Mouse (Mus musculus) layer of hippocampus, adult 6 months (tissue): ENCODE measurements around the gene Fam221b. TPM values are rescaled to one million over a fixed set of nuclear protein-coding genes. Genes with fewer than 3 reads are reported as not detected.

ENCODE experiments used
- long read RNA-seq, 2 experiments: library from polyadenylated mRNA; unstranded; transcript quantifications; one replicate each; pipeline ENCODE4 v2.0.0; 2019 to 2020
- microRNA-seq: library from miRNA; unstranded; fragments of <30 nt; microRNA quantifications from one replicate; pipeline ENCODE4 v1.2.0, GENCODE M21; 2020
- polyA plus RNA-seq: library from polyadenylated mRNA; unstranded; fragments of <200 nt; fragmentation: Nextera tagmentation; gene quantifications from 2 replicates; pipeline ENCODE4 v1.2.3, GENCODE M21; 2021

Gene Fam221b
- 1.2 TPM in 2 replicates for polyA plus RNA-seq
- long read RNA-seq, experiment 1: 0 reads
- long read RNA-seq, experiment 2, partial matches to known transcripts: 1 of 1 reads
- long read RNA-seq, experiment 2, other reads (novel, unspliced or antisense): 0 of 1 reads

DNA sequence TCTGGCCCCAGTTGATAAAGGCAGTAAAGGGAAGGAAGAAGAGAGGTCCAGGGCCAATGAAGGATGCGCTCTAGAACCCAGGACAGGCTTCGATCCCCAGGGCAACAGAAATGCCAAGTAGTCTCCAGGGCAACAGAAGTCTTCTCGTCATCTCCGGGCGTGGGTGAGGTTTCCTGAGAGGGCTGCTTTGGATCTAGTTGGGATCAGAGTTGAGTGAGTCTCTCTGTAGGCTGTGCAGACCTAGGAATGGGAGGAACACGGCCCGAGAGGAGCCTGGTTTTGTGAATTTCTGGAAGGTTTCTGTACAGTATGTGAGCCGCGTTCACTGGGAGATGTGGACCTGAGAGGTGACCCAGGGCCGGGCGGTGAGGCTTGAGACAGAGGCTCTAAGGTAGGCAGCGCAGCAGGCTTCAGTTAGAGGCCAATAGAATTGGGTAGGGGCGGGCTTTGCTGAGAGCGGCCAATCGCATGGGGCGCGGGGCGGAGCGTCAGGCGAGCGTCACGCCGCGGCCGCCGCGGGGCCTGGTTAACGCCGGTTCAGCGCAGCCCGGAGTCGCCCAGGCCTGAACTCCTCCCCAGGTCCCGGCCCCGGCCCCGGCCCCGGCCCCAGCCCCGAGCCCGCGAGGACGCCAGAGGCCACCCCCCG lies at the start of gene Fam221b, which contains the start of gene Tmem8b:
Gene Fam221b, minus strand, starts transcription at position 364 of the 646 bp plus-strand sequence.
Gene Tmem8b, plus strand, starts transcription at position 190 of the 646 bp plus-strand sequence.

DNA sequence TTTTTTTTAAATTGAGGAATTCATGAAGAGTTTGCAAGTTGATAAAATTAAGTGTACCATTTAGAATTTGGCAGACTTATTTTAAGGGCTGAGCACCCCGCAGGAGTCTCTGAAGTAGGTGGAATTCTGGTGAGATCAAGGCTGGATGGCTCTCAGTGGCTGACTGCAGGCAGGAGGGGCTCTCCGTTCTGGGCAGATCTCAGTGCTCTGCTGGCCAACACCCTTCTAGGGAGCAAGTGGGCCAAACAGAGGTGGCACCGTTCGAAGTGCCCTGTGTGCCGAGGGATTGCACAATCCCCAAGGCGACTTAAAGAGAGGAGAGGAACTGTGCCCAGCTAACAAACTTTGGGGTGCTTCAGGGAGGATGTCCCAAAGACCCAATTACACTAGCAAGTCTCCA lies 40.9 kb upstream of the Fam221b start, which contains the start of gene Olfr71:
Gene Olfr71, minus strand, starts transcription at position 387 of the 400 bp plus-strand sequence.

GRCm38 (mm10) chr4:43700707-43701106 lies 31.8 kb upstream of the Fam221b start, which contains the start of gene Olfr70:
Gene Olfr70, minus strand, starts transcription at chr4:43700807.

DNA sequence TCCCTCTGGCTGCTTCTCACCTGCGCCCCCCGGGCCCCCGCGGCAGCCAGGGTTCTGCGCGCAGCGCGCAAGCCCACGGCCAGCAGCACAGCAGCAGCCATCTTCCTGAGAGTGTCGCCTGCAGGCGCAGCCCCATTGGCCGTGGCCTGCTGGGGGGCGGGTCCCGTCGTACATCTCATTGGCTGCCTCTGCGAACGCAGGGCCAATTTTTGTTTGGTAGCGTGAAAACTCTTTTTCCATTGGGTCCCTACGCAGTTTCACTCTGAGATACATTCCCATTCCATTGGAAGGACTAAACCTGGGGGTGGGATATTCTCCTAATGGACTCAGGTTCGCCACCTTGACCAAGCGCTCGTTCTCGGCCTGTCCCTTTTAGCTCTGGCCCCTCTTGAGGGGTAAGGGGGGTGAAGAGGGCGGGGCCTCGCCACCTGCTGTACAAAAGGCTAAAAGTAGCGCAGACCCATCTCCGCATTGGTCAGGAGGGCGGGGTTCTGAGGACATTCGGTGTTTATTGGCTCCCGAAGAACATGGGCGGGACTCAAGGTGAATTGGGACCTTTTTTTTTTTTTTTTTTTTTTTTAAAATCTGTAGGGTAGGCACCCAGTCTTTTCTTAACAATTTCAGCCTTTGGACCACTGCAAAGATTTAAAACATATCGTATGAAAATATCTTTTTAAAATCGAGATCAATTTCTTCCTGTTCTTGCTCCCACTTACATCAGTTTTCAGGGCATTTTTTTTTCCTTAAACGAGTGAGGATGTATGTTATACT lies 12.4 kb downstream of the Fam221b start, which contains the start of gene Hint2:
Gene Hint2, minus strand, starts transcription at position 128 of the 771 bp plus-strand sequence.

DNA sequence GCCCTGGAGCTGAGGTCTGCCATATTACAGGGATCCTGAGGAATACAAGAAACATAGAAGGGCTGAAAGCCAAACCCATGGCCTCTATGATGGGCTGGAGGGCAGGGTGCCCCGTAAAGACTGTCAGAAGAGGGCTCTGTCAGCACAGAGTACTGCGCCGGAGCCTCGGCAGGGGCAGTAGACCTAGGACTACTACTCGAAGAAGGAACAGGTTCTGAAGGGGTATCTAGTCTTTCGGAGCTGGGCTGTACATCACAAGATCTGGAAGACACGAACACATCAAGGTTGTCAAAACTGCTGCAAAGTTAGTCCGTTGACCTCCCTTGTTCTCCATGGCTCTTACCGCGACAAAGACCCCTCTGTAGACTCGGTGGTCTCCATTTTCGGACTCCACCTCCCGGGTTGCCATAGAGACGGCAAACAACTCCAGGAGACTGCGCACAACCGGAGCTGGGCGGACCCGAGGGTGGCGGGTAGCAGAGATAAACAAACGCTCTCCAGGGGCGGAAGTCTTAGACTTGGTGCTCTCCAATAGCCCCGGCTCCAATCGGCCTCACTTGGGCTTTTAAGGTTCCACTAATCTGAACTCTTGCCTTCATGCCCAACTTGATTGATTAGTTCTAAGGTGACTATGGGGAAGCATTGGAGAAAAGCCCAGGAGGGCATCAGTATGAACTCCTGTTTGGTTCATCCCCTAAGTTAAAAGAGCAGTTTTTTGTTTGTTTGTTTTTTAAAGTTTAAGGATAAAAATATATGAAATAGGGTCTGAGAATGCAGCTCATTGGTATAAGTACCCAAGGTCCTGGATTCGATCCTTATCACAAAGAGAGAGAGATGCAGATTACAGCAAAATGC lies 15.6 kb downstream of the Fam221b start, which contains the start of gene Spag8:
Gene Spag8, minus strand, starts transcription at position 434 of the 855 bp plus-strand sequence.

GRCm38 (mm10) chr4:43631046-43631955 lies 37.6 kb downstream of the Fam221b start, which contains the start of gene Npr2:
Gene Npr2, plus strand, starts transcription at chr4:43631935.

Small RNA genes within 50 kb of the gene (microRNA-seq; reads per million reads assigned to microRNA genes)
- gene Gm25262: not detected

Other genes starting within 250 kb of the Fam221b start
- 0.79 and 2.1 TPM in 2 replicates for gene Fam166b, start 240.0 kb downstream of the Fam221b start, polyA plus RNA-seq
- gene Tesk1, start 227.2 kb downstream of the Fam221b start, polyA plus RNA-seq: 6.8 and 9.2 TPM in 2 replicates
- gene Cd72, start 214.5 kb downstream of the Fam221b start, polyA plus RNA-seq: 3.8 and 5.5 TPM in 2 replicates
- gene Sit1, start 185.4 kb downstream of the Fam221b start, polyA plus RNA-seq: not detected in 2 replicates
- gene Ccdc107, start 176.2 kb downstream of the Fam221b start, polyA plus RNA-seq: 85.4 and 101 TPM in 2 replicates
- 0.38 and 1.2 TPM in 2 replicates for gene Arhgef39, start 169.4 kb downstream of the Fam221b start, polyA plus RNA-seq
- gene Car9, start 162.2 kb downstream of the Fam221b start, polyA plus RNA-seq: 0.44 and 0.94 TPM in 2 replicates
- 2.9 and 4.0 TPM in 2 replicates for gene Tpm2, start 145.4 kb downstream of the Fam221b start, polyA plus RNA-seq
- gene Creb3, start 106.8 kb downstream of the Fam221b start, polyA plus RNA-seq: 61.7 and 62.9 TPM in 2 replicates
- 46.0 and 49.4 TPM in 2 replicates for gene Tln1, start 106.5 kb downstream of the Fam221b start, polyA plus RNA-seq
- 25.7 and 34.6 TPM in 2 replicates for gene Rgp1, start 90.4 kb downstream of the Fam221b start, polyA plus RNA-seq
- 22.4 and 27.0 TPM in 2 replicates for gene Gba2, start 90.3 kb downstream of the Fam221b start, polyA plus RNA-seq
- 0.24 TPM in 1 of 2 replicates, not detected in the other for gene Msmp, start 84.7 kb downstream of the Fam221b start, polyA plus RNA-seq
- gene Npr2, start 37.2 kb downstream of the Fam221b start, polyA plus RNA-seq: 5.0 and 6.5 TPM in 2 replicates
- gene Spag8, start 15.6 kb downstream of the Fam221b start, polyA plus RNA-seq: 3.8 and 4.6 TPM in 2 replicates
- 161 and 201 TPM in 2 replicates for gene Hint2, start 12.7 kb downstream of the Fam221b start, polyA plus RNA-seq
- 7.0 and 7.9 TPM in 2 replicates for gene Tmem8b, start 174 bp downstream of the Fam221b start, polyA plus RNA-seq
- gene Olfr70, start 31.7 kb upstream of the Fam221b start, polyA plus RNA-seq: not detected in 2 replicates
- not detected in 2 replicates for gene Olfr71, start 41.1 kb upstream of the Fam221b start, polyA plus RNA-seq
- gene Hrct1, start 58.0 kb upstream of the Fam221b start, polyA plus RNA-seq: 0.69 and 0.87 TPM in 2 replicates
- gene Spaar, start 60.9 kb upstream of the Fam221b start, polyA plus RNA-seq: 0.21 and 0.24 TPM in 2 replicates
- gene Olfr159, start 101.9 kb upstream of the Fam221b start, polyA plus RNA-seq: not detected in 2 replicates
- not detected in 2 replicates for gene Olfr156, start 154.8 kb upstream of the Fam221b start, polyA plus RNA-seq
- gene Olfr157, start 171.1 kb upstream of the Fam221b start, polyA plus RNA-seq: not detected in 2 replicates
- not detected in 2 replicates for gene Olfr155, start 182.4 kb upstream of the Fam221b start, polyA plus RNA-seq
- 1.6 and 2.4 TPM in 2 replicates for gene Reck, start 206.4 kb upstream of the Fam221b start, polyA plus RNA-seq